Mouse (Mus musculus) small intestine, adult 2 months (tissue): ENCODE data around the gene Synpo2l.

ENCODE experiments used
- CTCF ChIP-seq: fragments of 200-500 bp; IDR thresholded peaks from 2 replicates; pipeline ENCODE4 v1.5.1; 2012; ENCODE audit warnings: low read depth, mild to moderate bottlenecking, control low read depth, inconsistent platforms, low read length, moderate library complexity, mixed read lengths; ENCODE audit not compliant: insufficient replicate concordance, insufficient read length; ENCODE audit errors: extremely low read depth
- POLR2A ChIP-seq: fragments of 200-500 bp; IDR thresholded peaks from 2 replicates; pipeline ENCODE4 v1.6.1; 2012; ENCODE audit warnings: low read depth, mild to moderate bottlenecking, control low read depth, inconsistent platforms, low read length, moderate library complexity

- no peak for TF ChIP-seq POLR2A
- no peak for TF ChIP-seq CTCF
Observed at GRCm38 (mm10) chr14:20681742-20682141, 13.6 kb upstream of the Synpo2l start.
